Mouse (Mus musculus) olfactory bulb, adult 2 months (tissue): ENCODE results near the gene Islr.

Experiments used
- CTCF ChIP-seq: fragments of 200-500 bp; IDR thresholded peaks from 2 replicates; pipeline ENCODE4 v1.5.1; 2012; ENCODE audit warnings: low read depth, mild to moderate bottlenecking, low read length, moderate library complexity; ENCODE audit not compliant: insufficient read depth
- POLR2A ChIP-seq: fragments of 200-500 bp; IDR thresholded peaks from 2 replicates; pipeline ENCODE4 v1.6.1; 2012; ENCODE audit warnings: mild to moderate bottlenecking, low read depth, low read length, moderate library complexity; ENCODE audit not compliant: insufficient read depth

- TF ChIP-seq CTCF (no peak), POLR2A (no peak)
Observed at GRCm38 (mm10) chr9:58241780-58242485, 37.8 kb upstream of the Islr start.
